Comparison of ENCODE assay signal across 20 mouse cellular contexts in genomic region chr3:153324307-153324706, GRCm38 (mm10).
DNase-seq lines count a peak whose midpoint lies in the region; ATAC-seq and TF ChIP-seq lines count a peak whose summit lies in the region.
"Had no signal": no experiment of that assay in that cellular context is flagged by ENCODE, and none has a peak within 500 bp of the region (broad histone marks: within the 10 kb centered on the region; RNA-seq: fewer than 3 reads in every experiment).

No protein-coding gene starts in this region.

- 27% methylated on average over 3 of the region's 3 CpGs for WGBS in cerebellum, adult 2 months

- H3K4me1 ChIP-seq in cerebellum, adult 2 months (ENCODE audit: control insufficient read depth, insufficient read depth, low read length), result peaks cover 29% of the 10 kb centered on the region
- H3K4me1 ChIP-seq: embryonic facial prominence, embryonic 12.5 days; embryonic facial prominence, embryonic 15.5 days; forebrain, embryonic 12.5 days; forebrain, embryonic 15.5 days; hindbrain, embryonic 15.5 days had no signal

- DNase-seq in cerebellum, adult 2 months, result peak in 1 of 2 experiments; percentile 36
- DNase-seq in cerebellum, postnatal 4 days (ENCODE audit: low spot score in 2 of 2), result no peak
- DNase-seq in layer of hippocampus, adult 2 months (ENCODE audit: low spot score in 2 of 2), result no peak
- DNase-seq in layer of hippocampus, postnatal 36 days, result no peak
- peak; percentile 66 for DNase-seq in brain, adult 2 months (ENCODE audit: low read depth, low spot score)
- DNase-seq: adrenal gland, postnatal 10 days; adrenal gland, postnatal 36 days; B cell, adult 2 months; gastrocnemius, adult 2 months; gastrocnemius, postnatal 14 days had no signal

- no peak for TF ChIP-seq POLR2A in cerebellum, adult 2 months (IDR thresholded peaks at IDR 0.05; ENCODE audit: borderline replicate concordance, insufficient read depth, low read length)

- peak overlapping the region; percentile 31; the same call in 1 of the 2 replicates for H3K27ac ChIP-seq in cerebellum, adult 2 months (ENCODE audit: insufficient read depth, low read length)
- H3K27ac ChIP-seq in layer of hippocampus, adult 2 months, result peak overlapping the region; percentile 15; the same call in 1 of the 2 replicates
- H3K27ac ChIP-seq: embryonic facial prominence, embryonic 12.5 days; embryonic facial prominence, embryonic 15.5 days; forebrain, embryonic 12.5 days; forebrain, embryonic 15.5 days; gastrocnemius, adult 2 months; hindbrain, embryonic 12.5 days; hindbrain, embryonic 15.5 days had no signal

- no peak for ATAC-seq in erythroid progenitor cell, adult 5-6 weeks (replicated peaks; ENCODE audit: low FRiP score, poor library complexity, severe bottlenecking)
- ATAC-seq: forebrain, embryonic 15.5 days; intestine, postnatal 0 days; Patski had no signal

- H3K27me3 ChIP-seq in cerebellum, adult 2 months (ENCODE audit: control insufficient read depth, insufficient read depth, low read length), result no peaks in the 10 kb centered on the region
- H3K27me3 ChIP-seq: CH12.LX; embryonic facial prominence, embryonic 12.5 days; embryonic facial prominence, embryonic 15.5 days; forebrain, embryonic 15.5 days; hindbrain, embryonic 12.5 days; hindbrain, embryonic 15.5 days; Patski had no signal

- no peak overlapping the region for H3K4me3 ChIP-seq in cerebellum, adult 2 months (replicated peaks; ENCODE audit: insufficient read depth, low read depth, low read length)
- H3K4me3 ChIP-seq in layer of hippocampus, adult 2 months, result no peak overlapping the region
- H3K4me3 ChIP-seq: embryonic facial prominence, embryonic 12.5 days; embryonic facial prominence, embryonic 15.5 days; forebrain, embryonic 12.5 days; forebrain, embryonic 15.5 days; gastrocnemius, adult 2 months; hindbrain, embryonic 12.5 days; hindbrain, embryonic 15.5 days had no signal

- TF ChIP-seq CTCF in cerebellum, adult 2 months (IDR thresholded peaks at IDR 0.05; ENCODE audit: borderline replicate concordance, insufficient read depth, low read depth, low read length), result no peak
- no peak for TF ChIP-seq CTCF in layer of hippocampus, adult 2 months (conservative IDR thresholded peaks at IDR 0.05)
